Mouse (Mus musculus) activated CD4-positive, CD25-positive, alpha-beta regulatory T cell, adult 9 weeks (primary cell): ENCODE results near the gene Kirrel2. TPM values are rescaled to one million over a fixed set of nuclear protein-coding genes. Genes with fewer than 3 reads are reported as not detected.

Source experiments
- polyA plus RNA-seq: library from polyadenylated mRNA; unstranded; fragments of 100-300 nt; shearing (Covaris generic); gene quantifications from one replicate; pipeline ENCODE4 v1.2.1, GENCODE M21; 2017

Kirrel2 gene
- not detected for polyA plus RNA-seq

GRCm38 (mm10) chr7:30457629-30458330, at the start of gene Kirrel2, which contains the start of gene Nphs1:
Kirrel2 (minus strand) TSS chr7:30457690.
Nphs1 (plus strand) TSS chr7:30458315.

GRCm38 (mm10) chr7:30493401-30493931, 36.0 kb upstream of the Kirrel2 start, which contains the start of gene Prodh2:
Prodh2 (plus strand) TSS chr7:30493622.

GRCm38 (mm10) chr7:30444971-30445751, 12.3 kb downstream of the Kirrel2 start, which contains the start of gene Aplp1:
Aplp1 (minus strand) TSS chr7:30445535.

GRCm38 (mm10) chr7:30421175-30421889, 36.2 kb downstream of the Kirrel2 start, which contains the start of gene Nfkbid:
Nfkbid (plus strand) TSS chr7:30421732.

GRCm38 (mm10) chr7:30419561-30420499, 37.7 kb downstream of the Kirrel2 start, which contains the start of gene Hcst:
Hcst (minus strand) TSS chr7:30419854.

GRCm38 (mm10) chr7:30413596-30413995, 43.9 kb downstream of the Kirrel2 start, which contains the start of gene Tyrobp:
Tyrobp (plus strand) TSS chr7:30413760.

Other genes with a start within 250 kb of the Kirrel2 start
- gene Polr2i, start 225.7 kb downstream of the Kirrel2 start, polyA plus RNA-seq, result 49.2 TPM
- 132 TPM for gene Tbcb, start 225.4 kb downstream of the Kirrel2 start, polyA plus RNA-seq
- gene Ovol3, start 222.0 kb downstream of the Kirrel2 start, polyA plus RNA-seq, result not detected
- 0.27 TPM for gene Thap8, start 177.6 kb downstream of the Kirrel2 start, polyA plus RNA-seq
- gene Wdr62, start 177.3 kb downstream of the Kirrel2 start, polyA plus RNA-seq, result 6.3 TPM
- 7.7 TPM for gene Clip3, start 166.0 kb downstream of the Kirrel2 start, polyA plus RNA-seq
- 158 TPM for gene Alkbh6, start 149.0 kb downstream of the Kirrel2 start, polyA plus RNA-seq
- gene Syne4, start 142.9 kb downstream of the Kirrel2 start, polyA plus RNA-seq, result 20.3 TPM
- not detected for gene E130208F15Rik, start 135.9 kb downstream of the Kirrel2 start, polyA plus RNA-seq
- gene Sdhaf1, start 133.8 kb downstream of the Kirrel2 start, polyA plus RNA-seq, result 7.7 TPM
- not detected for gene Lrfn3, start 94.9 kb downstream of the Kirrel2 start, polyA plus RNA-seq
- 7.6 TPM for gene Tyrobp, start 43.9 kb downstream of the Kirrel2 start, polyA plus RNA-seq
- gene Hcst, start 37.8 kb downstream of the Kirrel2 start, polyA plus RNA-seq, result 400 TPM
- gene Nfkbid, start 36.0 kb downstream of the Kirrel2 start, polyA plus RNA-seq, result 106 TPM
- gene Aplp1, start 12.2 kb downstream of the Kirrel2 start, polyA plus RNA-seq, result 5.2 TPM
- not detected for gene Nphs1, start 625 bp upstream of the Kirrel2 start, polyA plus RNA-seq
- gene Prodh2, start 35.9 kb upstream of the Kirrel2 start, polyA plus RNA-seq, result not detected
- 1.1 TPM for gene Arhgap33, start 77.4 kb upstream of the Kirrel2 start, polyA plus RNA-seq
- 3.2 TPM for gene Hspb6, start 94.5 kb upstream of the Kirrel2 start, polyA plus RNA-seq
- 10.4 TPM for gene Proser3, start 94.6 kb upstream of the Kirrel2 start, polyA plus RNA-seq
- gene Lin37, start 102.1 kb upstream of the Kirrel2 start, polyA plus RNA-seq, result 108 TPM
- gene U2af1l4, start 105.6 kb upstream of the Kirrel2 start, polyA plus RNA-seq, result 42.0 TPM
- 105 TPM for gene Gm49396, start 105.7 kb upstream of the Kirrel2 start, polyA plus RNA-seq
- 242 TPM for gene Psenen, start 105.9 kb upstream of the Kirrel2 start, polyA plus RNA-seq
- 243 TPM for gene Igflr1, start 107.7 kb upstream of the Kirrel2 start, polyA plus RNA-seq
- gene Kmt2b, start 131.0 kb upstream of the Kirrel2 start, polyA plus RNA-seq, result 12.2 TPM
- gene Zbtb32, start 141.2 kb upstream of the Kirrel2 start, polyA plus RNA-seq, result 17.6 TPM
- gene Upk1a, start 155.2 kb upstream of the Kirrel2 start, polyA plus RNA-seq, result 0.45 TPM
- 808 TPM for gene Cox6b1, start 168.5 kb upstream of the Kirrel2 start, polyA plus RNA-seq
- not detected for gene Etv2, start 178.2 kb upstream of the Kirrel2 start, polyA plus RNA-seq
- 206 TPM for gene Rbm42, start 192.6 kb upstream of the Kirrel2 start, polyA plus RNA-seq
- 31.3 TPM for gene Haus5, start 207.3 kb upstream of the Kirrel2 start, polyA plus RNA-seq
- not detected for gene Pmis2, start 213.9 kb upstream of the Kirrel2 start, polyA plus RNA-seq
- not detected for gene 2200002J24Rik, start 241.2 kb upstream of the Kirrel2 start, polyA plus RNA-seq